Mouse (Mus musculus): ENCODE data around the gene Necap1.

GRCm38 (mm10) chr6:122872800-122873199 lies 1.5 kb upstream of the Necap1 start:
- TF ChIP-seq POLR2A (IDR thresholded peaks at IDR 0.05; ENCODE audit: control insufficient read depth in 1 of 2, insufficient read depth in 1 of 2, low read depth in 1 of 2, low read length in 2 of 2, poor library complexity in 1 of 2) (no peak), GATA1 (IDR thresholded peaks at IDR 0.05; ENCODE audit: low read depth, low read length) (no peak), CTCF (IDR thresholded peaks at IDR 0.05 in 2 of 3, conservative IDR thresholded peaks at IDR 0.05 in 1 of 3; ENCODE audit: control insufficient read depth in 1 of 3, insufficient read depth in 1 of 3, low read depth in 2 of 3, low read length in 3 of 3, poor library complexity in 1 of 3, severe bottlenecking in 1 of 3) (no peak), NELFE (IDR thresholded peaks at IDR 0.05; ENCODE audit: low read depth, low read length) (no peak), TAL1 (IDR thresholded peaks at IDR 0.05; ENCODE audit: low read length) (no peak), TBP (IDR thresholded peaks at IDR 0.05; ENCODE audit: low read depth, low read length) (no peak), MAX (IDR thresholded peaks at IDR 0.05; ENCODE audit: low read length) (no peak), ZNF384 (IDR thresholded peaks at IDR 0.05; ENCODE audit: low read depth, low read length) (no peak), E2F4 (IDR thresholded peaks at IDR 0.05; ENCODE audit: borderline replicate concordance, low read depth, low read length) (no peak), JUND (IDR thresholded peaks at IDR 0.05; ENCODE audit: low read depth, low read length) (no peak), EP300 (IDR thresholded peaks at IDR 0.05; ENCODE audit: low read depth in 1 of 2, low read length in 2 of 2) (no peak)
